8 mouse cellular contexts compared by ENCODE assay signal in genomic region chr2:181714903-181715326, GRCm38 (mm10). TPM values are rescaled to one million over a fixed set of nuclear protein-coding genes. Genes with fewer than 3 reads are reported as not detected.
A peak's percentile ranks its signal among the peaks of the same experiment; 100 is the strongest.
DNase-seq lines count a peak whose midpoint lies in the region; ATAC-seq and TF ChIP-seq lines count a peak whose summit lies in the region.

Gene Oprl1, plus strand, starts transcription at chr2:181715016.

- H3K4me1 ChIP-seq in CH12.LX (ENCODE audit: control insufficient read depth in 1 of 2, insufficient read depth in 2 of 2) (peaks cover 0 to 13% of the 10 kb centered on the region in 2 experiments; a peak in 2 of 4 replicates), ES-Bruce4 (ENCODE audit: control insufficient read depth, insufficient read depth, low read length) (no peaks in the 10 kb centered on the region)
- peaks cover 34% of the 10 kb centered on the region for H3K4me1 ChIP-seq in forebrain, embryonic 12.5 days
- peaks cover 16% of the 10 kb centered on the region for H3K4me1 ChIP-seq in midbrain, embryonic 11.5 days (ENCODE audit: control insufficient read depth, insufficient read depth, low read length)

- H3K4me3 ChIP-seq in CH12.LX (replicated peaks in 1 of 3; ENCODE audit: low read depth in 2 of 3, low read length in 2 of 3, poor library complexity in 1 of 3), result no peak within 1 kb of the TSS
- H3K4me3 ChIP-seq in ES-Bruce4 (ENCODE audit: low read depth, low read length), result peak within 1 kb of the TSS; percentile 58
- peak within 1 kb of the TSS; percentile 42 for H3K4me3 ChIP-seq in forebrain, embryonic 12.5 days (replicated peaks)
- H3K4me3 ChIP-seq in midbrain, embryonic 11.5 days (ENCODE audit: low read depth, low read length), result peak within 1 kb of the TSS; percentile 31

- no peak for TF ChIP-seq RAD21 in CH12.LX (IDR thresholded peaks at IDR 0.05; ENCODE audit: low read depth, low read length)

- 2% methylated on average over 7 of the region's 7 CpGs for WGBS in forebrain, embryonic 12.5 days
- WGBS in midbrain, embryonic 11.5 days, result 2% methylated on average over 7 of the region's 7 CpGs

- H3K79me2 ChIP-seq in CH12.LX (replicated peaks; ENCODE audit: control insufficient read depth, extremely low read depth, insufficient read depth, poor library complexity, severe bottlenecking), result no peaks in the 10 kb centered on the region

- ATAC-seq in forebrain, embryonic 12.5 days (ENCODE audit: low FRiP score), result peak; percentile 63
- ATAC-seq in midbrain, embryonic 11.5 days (ENCODE audit: low FRiP score), result peak; percentile 76

- H3K27me3 ChIP-seq in CH12.LX (replicated peaks), result peaks cover 52% of the 10 kb centered on the region
- H3K27me3 ChIP-seq in ES-Bruce4 (ENCODE audit: control insufficient read depth, insufficient read depth, low read length, poor library complexity, severe bottlenecking), result no peaks in the 10 kb centered on the region
- no peaks in the 10 kb centered on the region for H3K27me3 ChIP-seq in forebrain, embryonic 12.5 days
- H3K27me3 ChIP-seq in midbrain, embryonic 11.5 days (ENCODE audit: control insufficient read depth, insufficient read depth, low read length), result no peaks in the 10 kb centered on the region

- H3K9ac ChIP-seq in CH12.LX (ENCODE audit: insufficient read depth, low read depth), result no peak within 1 kb of the TSS
- no peak within 1 kb of the TSS for H3K9ac ChIP-seq in ES-Bruce4 (ENCODE audit: low read depth, poor library complexity, severe bottlenecking)
- H3K9ac ChIP-seq in forebrain, embryonic 12.5 days, result peak within 1 kb of the TSS; percentile 46
- H3K9ac ChIP-seq in midbrain, embryonic 11.5 days (ENCODE audit: low read length), result peak within 1 kb of the TSS; percentile 66

- TF ChIP-seq CTCF in CH12.LX (conservative IDR thresholded peaks at IDR 0.05 in 1 of 2, IDR thresholded peaks at IDR 0.05 in 1 of 2; ENCODE audit: low read depth in 2 of 2, low read length in 2 of 2), result no peak
- no peak for TF ChIP-seq CTCF in ES-Bruce4 (IDR thresholded peaks at IDR 0.05; ENCODE audit: low read depth, low read length)

- TF ChIP-seq EP300 in CH12.LX (IDR thresholded peaks at IDR 0.05; ENCODE audit: low read length), result no peak
- no peak for TF ChIP-seq EP300 in ES-Bruce4 (IDR thresholded peaks at IDR 0.05; ENCODE audit: insufficient read depth, low read depth, low read length)

- H3K36me3 ChIP-seq in CH12.LX (replicated peaks in 1 of 2; ENCODE audit: control insufficient read depth in 1 of 2, insufficient read depth in 1 of 2, low read length in 1 of 2) (no peaks in the 10 kb centered on the region), ES-Bruce4 (ENCODE audit: control insufficient read depth, insufficient read depth, low read length, poor library complexity, severe bottlenecking) (no peaks in the 10 kb centered on the region)
- H3K36me3 ChIP-seq in forebrain, embryonic 12.5 days (replicated peaks), result peaks cover 18% of the 10 kb centered on the region
- H3K36me3 ChIP-seq in midbrain, embryonic 11.5 days (ENCODE audit: control insufficient read depth, insufficient read depth, low read length), result no peaks in the 10 kb centered on the region

- in situ Hi-C loops in CH12.LX (cut with MboI; ENCODE audit: low pct_ligation_motif_present, low pct_unique_long_range_greater_than_20kb, low sequenced_read_pairs), result no loop called here

- dilution Hi-C loops in CH12.LX (cut with MboI; ENCODE audit: extremely low pct_ligation_motif_present, extremely low pct_unique_long_range_greater_than_20kb, low sequenced_read_pairs), result no loop called here

- no peak for DNase-seq in CH12.LX (ENCODE audit: extremely low read depth)
- DNase-seq in layer of hippocampus, postnatal 10 days (ENCODE audit: low spot score in 2 of 2), result peak; percentile 57 to 64
- DNase-seq in midbrain, embryonic 11.5 days (ENCODE audit: low spot score, missing footprints), result peak; percentile 92
- DNase-seq in thymus, postnatal 25 days, result peak; percentile 25
- no peak for DNase-seq in c-Kit-positive CD71-positive TER-119-positive erythroid progenitor cells, embryonic 14.5 days (ENCODE audit: low spot score)
- DNase-seq in lung, postnatal 36 days, result no peak

- no peak for TF ChIP-seq POLR2A in CH12.LX (IDR thresholded peaks at IDR 0.05; ENCODE audit: low read depth, low read length)
- no peak for TF ChIP-seq POLR2A in ES-Bruce4 (IDR thresholded peaks at IDR 0.05; ENCODE audit: insufficient read depth, low read length)

- H3K27ac ChIP-seq in CH12.LX (ENCODE audit: insufficient read depth, low read depth), result no peak within 1 kb of the TSS
- H3K27ac ChIP-seq in ES-Bruce4 (ENCODE audit: insufficient read depth, low read length), result no peak within 1 kb of the TSS
- H3K27ac ChIP-seq in forebrain, embryonic 12.5 days, result peak within 1 kb of the TSS; percentile 81
- peak within 1 kb of the TSS; percentile 65 for H3K27ac ChIP-seq in midbrain, embryonic 11.5 days (ENCODE audit: low read depth, low read length)

- H3K4me2 ChIP-seq in CH12.LX (ENCODE audit: insufficient read depth, low read depth, poor library complexity, severe bottlenecking), result peak within 1 kb of the TSS; percentile 44
- peak within 1 kb of the TSS; percentile 54 for H3K4me2 ChIP-seq in forebrain, embryonic 12.5 days
- H3K4me2 ChIP-seq in midbrain, embryonic 11.5 days, result peak within 1 kb of the TSS; percentile 46

- H3K9me3 ChIP-seq in CH12.LX (replicated peaks; ENCODE audit: low read length), result no peaks in the 10 kb centered on the region
- H3K9me3 ChIP-seq in ES-Bruce4 (replicated peaks; ENCODE audit: control insufficient read depth, insufficient read depth, low read length, poor library complexity, severe bottlenecking), result no peaks in the 10 kb centered on the region
- H3K9me3 ChIP-seq in forebrain, embryonic 12.5 days, result no peaks in the 10 kb centered on the region
- H3K9me3 ChIP-seq in midbrain, embryonic 11.5 days (ENCODE audit: control insufficient read depth, low read length), result no peaks in the 10 kb centered on the region

TF ChIP-seq in CH12.LX, 34 proteins besides CTCF, POLR2A, EP300 and RAD21:
- TF ChIP-seq ZNF384 (IDR thresholded peaks at IDR 0.05; ENCODE audit: low read depth, low read length), result peak; percentile 89
- TF ChIP-seq MXI1 (IDR thresholded peaks at IDR 0.05; ENCODE audit: low read depth, low read length), result no peak

RNA-seq across cellular contexts. Expression of gene Oprl1, which starts in this region (rescaled TPM):
- 0.08 and 0.25 TPM in 2 replicates for total RNA-seq in CH12.LX (2012; rRNA removed)
- total RNA-seq in CH12.LX (2014; rRNA removed), result not detected in 2 replicates
- polyA plus RNA-seq in CH12.LX (2012; ENCODE audit: insufficient read length, low read depth), result 0.14 TPM in 1 of 2 replicates, not detected in the other
- polyA plus RNA-seq in ES-Bruce4 (2011; ENCODE audit: insufficient read depth, insufficient read length, low read depth, missing spikeins), result 0.78 and 1.2 TPM in 2 replicates
- polyA plus RNA-seq in forebrain, embryonic 12.5 days (2016; fragmentation: Nextera tagmentation; extraction: Ambion mirVana), result 28.4 and 29.2 TPM in 2 replicates
- 10 to 100 TPM; 52.9 to 62.8 TPM for total RNA-seq in layer of hippocampus, postnatal 10 days (2021)
- polyA plus RNA-seq in midbrain, embryonic 11.5 days (2014; fragmentation: Nextera tagmentation; extraction: Ambion mirVana), result 21.7 and 22.9 TPM in 2 replicates

Comparison
In these comparisons a context has a peak if more than half of its experiments do, and no peak if none do; other contexts are left out.
1. RNA of gene Oprl1 (total RNA-seq): 52.9 to 62.8 TPM in layer of hippocampus, postnatal 10 days; 0.08 to 0.25 TPM in CH12.LX; every median in the first group is over 10 times any median in the second.
2. RNA of gene Oprl1 (polyA plus RNA-seq): 28.4 to 29.2 TPM in forebrain, embryonic 12.5 days and 21.7 to 22.9 TPM in midbrain, embryonic 11.5 days; 0.78 to 1.2 TPM in ES-Bruce4 and 0.14 TPM in CH12.LX; every median in the first group is over 10 times any median in the second.
3. DNase-seq: peak in layer of hippocampus, postnatal 10 days (2 of 2), midbrain, embryonic 11.5 days (single experiment) and thymus, postnatal 25 days (single experiment); none in CH12.LX (single experiment), c-Kit-positive CD71-positive TER-119-positive erythroid progenitor cells, embryonic 14.5 days (single experiment) and lung, postnatal 36 days (single experiment).
4. H3K27ac ChIP-seq: peak in forebrain, embryonic 12.5 days (single experiment) and midbrain, embryonic 11.5 days (single experiment); none in CH12.LX (single experiment) and ES-Bruce4 (single experiment).
5. H3K4me3 ChIP-seq: peak in ES-Bruce4 (single experiment), forebrain, embryonic 12.5 days (single experiment) and midbrain, embryonic 11.5 days (single experiment); none in CH12.LX (0 of 3).
6. H3K9ac ChIP-seq: peak in forebrain, embryonic 12.5 days (single experiment) and midbrain, embryonic 11.5 days (single experiment); none in CH12.LX (single experiment) and ES-Bruce4 (single experiment).
7. Peak in every context shown above with its lines, with median percentiles within 50 percentile points of each other: H3K4me2 ChIP-seq.